Mouse (Mus musculus): ENCODE results near the gene Acvr2b.

- no peak for TF ChIP-seq TAL1 (IDR thresholded peaks at IDR 0.05; ENCODE audit: low read length)
- no peak for TF ChIP-seq GATA1 (IDR thresholded peaks at IDR 0.05; ENCODE audit: low read length)
Measured at GRCm38 (mm10) chr9:119478345-119478744, 76.4 kb downstream of the Acvr2b start.

Data from erythroblast, embryonic 14.5 days (primary cell).